Mouse (Mus musculus) testis, postnatal 14 days (tissue): ENCODE results near the gene Rprd1b.

Experiments used
- DNase-seq: peaks from one replicate; pipeline ENCODE4 v3.0.0; 2021; ENCODE audit warnings: low spot score

Gene Rprd1b

GRCm38 (mm10) chr2:158080622-158081241 is 52.4 kb downstream of the Rprd1b start:
- no peak for DNase-seq

- DNase-seq: no peak
Observed at GRCm38 (mm10) chr2:158084486-158084885, 56.2 kb downstream of the Rprd1b start.

- no peak for DNase-seq
Observed at GRCm38 (mm10) chr2:158090096-158090495, 61.8 kb downstream of the Rprd1b start.

DNA sequence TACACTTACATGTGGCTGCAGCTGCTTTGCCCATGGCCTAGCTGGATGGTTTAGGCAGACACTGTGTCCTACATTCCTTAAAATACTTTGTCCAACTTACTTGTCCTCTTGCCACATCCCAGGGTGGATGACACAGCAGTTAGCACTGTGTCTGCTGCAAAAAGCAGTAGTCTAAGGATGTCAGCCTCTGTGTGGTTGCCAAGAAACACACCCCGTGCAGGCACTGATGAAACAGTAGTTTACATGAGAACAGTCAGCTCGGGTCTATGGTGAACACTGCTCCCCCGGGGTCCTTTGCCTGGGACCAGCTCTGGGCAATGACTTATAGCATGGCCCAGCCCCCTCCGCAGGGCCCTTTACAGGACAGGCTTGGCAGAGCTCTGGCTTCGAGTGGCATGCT is 65.0 kb downstream of the Rprd1b start:
- DNase-seq: no peak

- DNase-seq: no peak
Observed at GRCm38 (mm10) chr2:158094300-158094699, 66.0 kb downstream of the Rprd1b start.

DNA sequence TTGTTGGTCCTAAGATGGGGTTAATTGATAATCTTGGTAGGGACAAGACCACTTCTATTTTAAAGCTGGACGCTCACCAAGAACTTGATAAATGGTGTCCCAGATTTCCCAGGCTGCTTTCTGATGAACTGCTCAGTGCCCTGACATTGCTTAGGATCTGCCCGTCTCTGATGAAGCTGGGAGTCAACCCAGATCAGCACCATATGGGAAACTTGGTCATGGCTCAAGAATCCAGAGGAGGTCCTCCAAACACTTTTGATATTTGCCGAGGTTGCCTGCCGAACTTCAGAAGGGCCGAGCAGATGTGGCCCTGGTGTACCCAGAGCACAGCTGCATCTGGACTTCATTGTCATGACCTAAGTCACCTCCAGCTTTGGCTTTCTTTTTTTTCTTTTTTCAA is 66.5 kb downstream of the Rprd1b start:
- no peak for DNase-seq

GRCm38 (mm10) chr2:158097071-158097470 is 68.8 kb downstream of the Rprd1b start:
- no peak for DNase-seq

DNA sequence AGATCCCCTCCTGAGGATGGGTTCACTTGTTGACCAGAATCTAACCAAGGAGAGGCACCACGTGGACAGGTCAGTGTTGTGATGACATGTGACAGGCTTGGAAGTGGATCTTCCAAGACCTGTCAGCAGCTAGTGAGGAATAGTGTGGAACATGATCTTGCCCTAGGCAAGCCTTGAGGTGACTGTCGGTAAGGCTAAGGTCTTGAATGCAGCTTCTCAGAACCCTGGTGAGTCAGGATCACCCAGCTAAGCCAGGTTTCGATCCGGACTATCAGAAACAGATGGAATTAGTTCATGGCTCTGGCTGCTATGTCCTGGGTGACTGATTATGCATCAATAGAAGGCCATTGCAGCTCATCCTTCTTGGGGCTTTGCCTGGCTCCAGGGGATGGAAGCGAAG is 70.4 kb downstream of the Rprd1b start:
- DNase-seq: no peak

DNA sequence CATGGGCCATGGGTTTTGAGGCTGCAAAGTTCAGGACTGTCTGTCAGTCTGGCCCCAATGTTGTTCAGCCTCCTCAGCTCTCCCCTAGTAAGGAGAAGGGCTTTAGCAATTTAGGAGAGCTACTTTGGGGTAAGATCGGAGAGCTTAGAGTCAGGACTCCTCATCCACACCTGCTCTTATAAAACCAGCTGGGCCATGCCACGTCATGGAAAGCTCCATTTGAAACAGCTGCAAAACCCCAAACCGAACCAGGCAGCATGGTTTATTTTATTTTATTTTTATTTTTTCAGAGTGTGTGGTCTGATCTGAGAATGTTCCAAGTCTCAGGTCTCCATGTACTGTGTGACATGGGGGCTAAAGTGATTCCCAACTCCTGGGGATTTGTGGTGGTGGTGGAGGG is 71.2 kb downstream of the Rprd1b start:
- DNase-seq: no peak

- DNase-seq: no peak
Observed at GRCm38 (mm10) chr2:158101768-158102167, 73.5 kb downstream of the Rprd1b start.

DNA sequence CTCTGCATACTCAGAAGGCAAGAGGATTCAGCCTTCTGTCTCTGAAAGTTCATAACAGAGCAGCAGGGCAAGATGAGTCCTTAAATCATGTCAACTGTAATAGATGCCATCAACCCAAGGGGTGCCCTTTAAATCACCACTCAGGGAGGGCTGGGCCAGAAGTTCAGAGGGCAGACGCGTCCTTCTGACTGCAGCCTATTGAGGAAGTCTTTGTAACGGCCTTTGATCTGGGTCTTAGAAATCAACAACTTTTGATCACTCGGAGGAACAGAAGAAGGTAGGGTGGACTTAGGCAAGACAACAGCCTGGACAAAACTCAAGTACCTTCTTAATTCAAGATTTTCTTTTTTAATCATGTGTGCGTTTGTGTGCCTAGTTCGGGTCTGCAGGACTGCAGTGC is 76.7 kb downstream of the Rprd1b start:
- DNase-seq: no peak

DNA sequence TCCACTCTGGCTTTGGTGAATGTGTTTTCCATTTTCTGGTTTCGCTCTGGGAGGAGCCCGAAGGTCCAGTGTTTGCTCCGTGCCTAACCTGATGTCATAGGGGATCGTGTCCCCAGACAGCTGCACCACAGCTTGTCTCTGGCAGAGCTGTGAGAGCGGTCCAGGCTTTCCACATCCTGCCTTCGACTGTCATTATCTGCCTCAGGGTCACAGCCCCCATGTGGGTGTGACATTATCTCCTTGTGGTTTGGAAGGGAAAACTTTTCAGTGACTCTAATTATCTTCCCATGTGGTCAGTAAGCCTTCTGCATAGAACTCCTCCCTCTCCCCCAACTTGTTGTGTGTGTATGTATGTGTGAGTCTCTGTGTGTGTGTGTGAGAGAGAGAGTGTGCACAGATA is 77.3 kb downstream of the Rprd1b start:
- no peak for DNase-seq

DNA sequence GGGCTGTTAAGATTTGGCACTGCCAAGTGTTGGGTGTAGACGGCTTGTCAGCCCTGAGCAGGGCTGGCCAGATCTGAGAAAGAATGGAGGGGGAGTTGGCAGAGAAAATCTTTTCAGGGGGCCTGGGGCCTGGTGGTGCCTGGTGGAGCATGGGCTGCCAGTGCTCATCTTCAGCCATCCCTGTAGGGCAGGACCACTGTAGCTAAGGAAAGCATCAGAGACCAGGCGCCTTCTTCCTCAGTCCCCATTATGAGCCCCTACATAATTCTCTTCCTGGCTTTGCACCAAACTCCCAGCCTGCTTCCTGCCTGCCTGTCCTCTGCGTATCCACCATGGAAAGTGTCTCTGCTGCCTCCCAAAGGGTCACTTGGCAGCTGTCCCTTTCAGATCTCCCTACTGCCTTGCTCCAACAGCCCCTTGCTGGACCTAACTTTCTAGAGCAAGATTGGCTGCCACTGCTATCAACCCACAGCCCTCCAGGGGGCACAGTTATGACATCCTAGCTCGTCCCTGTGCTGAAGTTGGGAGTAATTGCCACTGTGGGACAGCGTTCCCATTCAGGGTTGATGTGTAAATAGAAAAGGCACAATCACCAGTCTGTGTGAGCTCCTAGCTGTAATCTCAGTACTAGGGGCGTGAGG is 78.8 kb downstream of the Rprd1b start:
- DNase-seq: no peak

DNA sequence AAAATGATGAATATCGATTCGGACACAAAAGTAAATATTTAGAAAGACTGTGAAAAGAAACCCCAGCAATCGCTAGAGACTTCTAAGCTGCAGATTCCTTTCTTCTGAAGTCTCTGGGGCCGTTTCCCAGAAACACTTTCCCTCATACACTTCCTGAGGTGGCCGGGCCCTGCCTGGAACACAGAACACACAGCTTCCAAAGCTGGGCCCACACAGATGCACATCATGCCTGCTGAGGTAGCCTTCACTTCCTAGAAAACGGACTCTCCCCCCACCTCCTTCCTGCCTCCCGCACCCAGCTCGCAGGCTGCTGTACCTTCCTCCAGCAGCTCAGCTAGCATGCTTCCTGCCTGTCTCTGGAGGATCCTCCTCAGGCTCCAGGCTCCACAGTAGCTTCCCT is 81.2 kb downstream of the Rprd1b start:
- no peak for DNase-seq

DNA sequence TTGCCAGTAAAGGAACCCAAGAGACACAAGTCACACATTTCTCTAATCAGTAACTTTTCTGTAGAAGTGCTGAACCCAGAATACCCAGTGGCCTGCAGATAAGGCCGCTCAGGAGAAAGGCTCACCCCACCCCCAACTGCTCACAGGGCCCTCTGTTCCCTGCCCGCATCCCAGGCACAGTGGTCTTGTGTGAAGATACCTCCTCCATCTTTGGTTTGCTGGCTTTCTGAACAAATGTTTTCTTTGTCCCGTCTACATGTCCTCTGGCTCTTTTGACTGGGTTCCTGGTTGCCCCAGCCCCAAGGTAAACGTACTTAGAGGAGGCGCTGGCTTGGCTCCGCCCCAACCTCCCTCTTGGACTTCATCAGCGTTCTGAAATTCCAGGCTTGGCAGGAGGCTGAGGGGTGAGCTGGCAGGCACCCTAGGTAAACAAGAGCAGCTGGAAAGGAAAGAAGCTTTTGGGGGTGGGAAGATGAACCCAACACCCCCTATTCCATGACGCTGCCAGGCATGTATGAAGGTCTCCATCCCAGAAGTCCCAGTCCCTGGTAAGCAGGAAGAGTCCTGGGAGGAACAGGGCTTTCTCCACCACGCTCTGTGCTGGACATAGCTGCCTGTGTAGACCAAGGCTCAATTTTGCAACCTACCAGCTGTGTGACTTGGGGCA is 85.4 kb downstream of the Rprd1b start:
- DNase-seq: peak; percentile 59

GRCm38 (mm10) chr2:158114931-158115330 is 86.6 kb downstream of the Rprd1b start:
- no peak for DNase-seq

- DNase-seq: no peak
Observed at GRCm38 (mm10) chr2:158115838-158116453, 87.6 kb downstream of the Rprd1b start.

- DNase-seq: no peak
Observed at GRCm38 (mm10) chr2:158116653-158117052, 88.4 kb downstream of the Rprd1b start.

DNA sequence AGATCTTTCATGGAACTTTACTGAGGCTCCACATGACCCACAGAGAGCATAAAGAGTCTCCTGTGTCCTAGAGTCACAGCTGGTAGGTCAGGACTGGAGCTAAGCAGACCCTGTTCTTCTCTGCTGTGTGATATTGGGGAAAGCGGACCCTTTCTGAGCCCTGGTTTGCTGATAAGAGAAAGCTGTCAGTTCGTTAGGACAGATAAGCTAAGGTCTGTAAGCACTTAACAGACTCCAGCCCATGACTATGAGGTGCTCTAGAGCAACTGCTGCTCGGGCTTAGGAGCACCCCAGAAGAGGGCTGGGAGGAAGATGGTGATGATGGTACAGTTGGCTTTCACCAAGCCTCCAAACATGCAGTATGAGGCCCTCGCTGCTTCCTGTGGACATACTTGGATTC is 90.8 kb downstream of the Rprd1b start:
- no peak for DNase-seq

GRCm38 (mm10) chr2:158120211-158120610 is 91.9 kb downstream of the Rprd1b start:
- no peak for DNase-seq

DNA sequence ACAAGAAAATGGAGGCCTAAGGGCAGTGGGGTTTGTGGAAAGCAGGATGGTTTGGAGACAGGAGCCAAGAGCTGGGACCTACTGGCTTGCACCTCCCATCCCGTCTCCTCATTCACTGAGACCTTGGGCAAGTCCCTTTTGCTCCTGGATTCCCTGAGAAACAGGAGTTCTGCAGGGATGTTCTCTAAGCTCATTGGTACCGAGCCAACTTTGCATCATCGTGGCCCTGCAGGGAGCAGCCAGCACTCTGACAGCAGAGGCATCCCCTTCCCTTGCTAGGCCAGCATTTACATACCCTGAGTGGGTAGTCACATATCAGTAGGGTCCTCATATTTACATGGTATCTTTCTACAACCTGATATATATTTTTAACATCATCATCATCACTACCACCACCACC is 92.6 kb downstream of the Rprd1b start:
- no peak for DNase-seq

GRCm38 (mm10) chr2:158121645-158122326 is 93.5 kb downstream of the Rprd1b start:
- no peak for DNase-seq

- DNase-seq: peak; percentile 38
Observed at GRCm38 (mm10) chr2:158122814-158123213, 94.5 kb downstream of the Rprd1b start.
